Mouse (Mus musculus) effector memory CD4-positive, alpha-beta T cell, adult 7 months (primary cell): Measurements from ENCODE around the gene Tbc1d1. TPM values are rescaled to one million over a fixed set of nuclear protein-coding genes. Genes with fewer than 3 reads are reported as not detected.

ENCODE experiments used
- polyA plus RNA-seq: library from polyadenylated mRNA; unstranded; fragments of 100-300 nt; shearing (Covaris generic); gene quantifications from one replicate; pipeline ENCODE4 v1.2.1, GENCODE M21; 2017

Tbc1d1 gene
- polyA plus RNA-seq: 79.1 TPM

DNA sequence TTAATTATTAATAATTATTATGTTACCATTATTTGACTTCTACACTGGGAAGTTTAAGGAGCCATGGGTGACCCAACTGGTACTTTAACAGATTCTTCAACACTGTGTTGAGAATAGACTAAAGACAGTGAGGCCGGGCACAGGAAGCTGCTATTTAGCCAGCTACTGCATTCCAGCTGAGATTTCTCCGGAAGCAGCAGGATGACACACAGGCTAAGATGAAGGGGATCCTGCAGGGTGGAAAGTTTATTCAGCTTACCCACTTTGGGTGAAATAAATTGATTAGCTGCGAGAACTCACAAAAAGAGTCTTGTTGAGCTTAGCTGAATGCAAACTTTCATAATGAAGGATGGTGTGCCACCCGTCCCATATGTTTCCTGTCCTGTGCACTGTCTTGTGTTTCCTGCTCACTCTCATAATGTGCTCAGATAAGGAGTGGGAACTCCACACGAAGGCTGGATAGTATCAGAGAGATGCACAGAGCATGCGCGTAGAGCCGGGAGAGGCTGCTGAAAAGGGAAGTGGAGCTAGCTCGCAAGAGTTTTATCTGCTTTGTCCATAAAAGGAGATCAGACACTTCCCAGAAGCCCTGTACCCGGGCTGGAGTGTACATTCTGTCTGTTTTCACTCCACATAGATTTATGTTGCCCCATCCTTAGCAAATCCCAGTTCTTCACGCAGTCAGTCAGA lies at the start of gene Tbc1d1:
TSS of gene Tbc1d1 (plus strand) at position 445 of the 690 bp plus-strand sequence.

Other genes starting within 250 kb of the Tbc1d1 start
- 10.1 TPM for gene Rell1, start 187.4 kb upstream of the Tbc1d1 start, polyA plus RNA-seq
- 21.5 TPM for gene Pgm2, start 63.4 kb upstream of the Tbc1d1 start, polyA plus RNA-seq